Mouse (Mus musculus): Measurements from ENCODE around the gene Ndufs2. TPM values are rescaled to one million over a fixed set of nuclear protein-coding genes. Genes with fewer than 3 reads are reported as not detected.

Gene Ndufs2
- total RNA-seq, 2 experiments from 2014 or later: 235 to 306 TPM

- no peak for ATAC-seq (ENCODE audit: poor library complexity, severe bottlenecking)
Measured at GRCm38 (mm10) chr1:171279012-171279705, 28.0 kb upstream of the Ndufs2 start.

GRCm38 (mm10) chr1:171278436-171278835, 27.2 kb upstream of the Ndufs2 start:
- no peak for ATAC-seq (ENCODE audit: poor library complexity, severe bottlenecking)

GRCm38 (mm10) chr1:171277736-171278135, 26.5 kb upstream of the Ndufs2 start:
- no peak for ATAC-seq (ENCODE audit: poor library complexity, severe bottlenecking)

GRCm38 (mm10) chr1:171276110-171276748, 25.0 kb upstream of the Ndufs2 start:
- ATAC-seq (ENCODE audit: poor library complexity, severe bottlenecking): no peak

GRCm38 (mm10) chr1:171275144-171275734, 24.1 kb upstream of the Ndufs2 start:
- no peak for ATAC-seq (ENCODE audit: poor library complexity, severe bottlenecking)

GRCm38 (mm10) chr1:171274171-171274570, 23.0 kb upstream of the Ndufs2 start:
- peak; percentile 72 for ATAC-seq (ENCODE audit: poor library complexity, severe bottlenecking)

GRCm38 (mm10) chr1:171272086-171272485, 20.9 kb upstream of the Ndufs2 start:
- ATAC-seq (ENCODE audit: poor library complexity, severe bottlenecking): peak; percentile 40

GRCm38 (mm10) chr1:171271622-171272021, 20.4 kb upstream of the Ndufs2 start:
- ATAC-seq (ENCODE audit: poor library complexity, severe bottlenecking): no peak

- no peak for ATAC-seq (ENCODE audit: poor library complexity, severe bottlenecking)
Measured at GRCm38 (mm10) chr1:171271196-171271595, 20.0 kb upstream of the Ndufs2 start.

GRCm38 (mm10) chr1:171270573-171270900, 19.3 kb upstream of the Ndufs2 start:
- ATAC-seq (ENCODE audit: poor library complexity, severe bottlenecking): peak; percentile 33

- peak; percentile 87 for ATAC-seq (ENCODE audit: poor library complexity, severe bottlenecking)
Measured at GRCm38 (mm10) chr1:171269848-171270572, 18.8 kb upstream of the Ndufs2 start, which contains the start of gene B4galt3. B4galt3 (plus strand) TSS chr1:171270328.

- ATAC-seq (ENCODE audit: poor library complexity, severe bottlenecking): no peak
Measured at GRCm38 (mm10) chr1:171268341-171268740, 17.2 kb upstream of the Ndufs2 start.

- ATAC-seq (ENCODE audit: poor library complexity, severe bottlenecking): no peak
Measured at GRCm38 (mm10) chr1:171265971-171266744, 15.0 kb upstream of the Ndufs2 start.

GRCm38 (mm10) chr1:171263666-171264461, 12.7 kb upstream of the Ndufs2 start:
- ATAC-seq (ENCODE audit: poor library complexity, severe bottlenecking): peak; percentile 54; the same call in 1 of the 2 replicates

GRCm38 (mm10) chr1:171263185-171263611, 12.0 kb upstream of the Ndufs2 start:
- ATAC-seq (ENCODE audit: poor library complexity, severe bottlenecking): no peak

- 0 out of 2 replicates have a peak, but pooled peaks have one; percentile 15 for ATAC-seq (ENCODE audit: poor library complexity, severe bottlenecking)
Measured at GRCm38 (mm10) chr1:171262594-171263130, 11.5 kb upstream of the Ndufs2 start.

- 0 out of 2 replicates have a peak, but pooled peaks have one; percentile 16 for ATAC-seq (ENCODE audit: poor library complexity, severe bottlenecking)
Measured at GRCm38 (mm10) chr1:171260316-171260715, 9.1 kb upstream of the Ndufs2 start.

- ATAC-seq (ENCODE audit: poor library complexity, severe bottlenecking): no peak
Measured at GRCm38 (mm10) chr1:171258921-171259320, 7.7 kb upstream of the Ndufs2 start.

- no peak for ATAC-seq (ENCODE audit: poor library complexity, severe bottlenecking)
Measured at GRCm38 (mm10) chr1:171257781-171258180, 6.6 kb upstream of the Ndufs2 start.

All from megakaryocyte, adult 5-6 weeks (primary cell).